Mouse (Mus musculus) liver, embryonic 13.5 days (tissue): ENCODE results near the gene Spdef. TPM values are rescaled to one million over a fixed set of nuclear protein-coding genes. Genes with fewer than 3 reads are reported as not detected.

ENCODE experiments used
- ATAC-seq: fragments of 200-750 bp; cut with Nextera tagmentation; 2 replicates; pipeline ENCODE4 v1.8.0; 2017; ENCODE audit warnings: low read depth, mild to moderate bottlenecking, moderate number of reproducible peaks, moderate library complexity
- DNase-seq: peaks from one replicate; pipeline ENCODE4 v3.0.0; 2022
- H3K27ac ChIP-seq: fragments of 300-500 bp; sonication (generic); 2 replicates; pipeline ENCODE4 v1.5.1; 2015; ENCODE audit warnings: moderate library complexity, mild to moderate bottlenecking, inconsistent platforms
- H3K27me3 ChIP-seq: fragments of 300-500 bp; sonication (generic); 2 replicates; pipeline ENCODE4 v1.6.1; 2015; ENCODE audit warnings: mild to moderate bottlenecking, inconsistent platforms
- H3K36me3 ChIP-seq: fragments of 300-500 bp; sonication (generic); 2 replicates; pipeline ENCODE4 v1.6.1; 2015; ENCODE audit warnings: mild to moderate bottlenecking, inconsistent platforms
- H3K4me1 ChIP-seq: fragments of 300-500 bp; sonication (generic); replicated peaks from 2 replicates; pipeline ENCODE4 v1.6.1; 2015; ENCODE audit warnings: inconsistent platforms
- H3K4me2 ChIP-seq: fragments of 300-500 bp; sonication (generic); 2 replicates; pipeline ENCODE4 v1.6.1; 2015; ENCODE audit warnings: inconsistent platforms, mild to moderate bottlenecking, moderate library complexity
- H3K4me3 ChIP-seq: fragments of 300-500 bp; sonication (generic); replicated peaks from 2 replicates; pipeline ENCODE4 v1.5.1; 2015; ENCODE audit warnings: mild to moderate bottlenecking, inconsistent platforms
- H3K9ac ChIP-seq: fragments of 300-500 bp; sonication (generic); 2 replicates; pipeline ENCODE4 v1.6.1; 2015; ENCODE audit warnings: mild to moderate bottlenecking, inconsistent platforms
- H3K9me3 ChIP-seq: fragments of 300-500 bp; sonication (generic); replicated peaks from 2 replicates; pipeline ENCODE4 v1.6.1; 2016; ENCODE audit warnings: inconsistent platforms
- WGBS: fragments of 180-500 bp; shearing (Covaris S2); methylation state at CpG from one replicate; pipeline ENCODE4 v1.1.7; 2015; ENCODE audit not compliant: insufficient replicate concordance; 5-methylcytosine and 5-hydroxymethylcytosine counted together
- polyA plus RNA-seq: library from polyadenylated mRNA; unstranded; fragments of >200 nt; fragmentation: Nextera tagmentation; extraction: Ambion mirVana; gene quantifications from 2 replicates; pipeline ENCODE4 v1.2.1, GENCODE M21; 2015

Gene Spdef
- polyA plus RNA-seq, 1 experiment from 2014 or later = not detected

DNA sequence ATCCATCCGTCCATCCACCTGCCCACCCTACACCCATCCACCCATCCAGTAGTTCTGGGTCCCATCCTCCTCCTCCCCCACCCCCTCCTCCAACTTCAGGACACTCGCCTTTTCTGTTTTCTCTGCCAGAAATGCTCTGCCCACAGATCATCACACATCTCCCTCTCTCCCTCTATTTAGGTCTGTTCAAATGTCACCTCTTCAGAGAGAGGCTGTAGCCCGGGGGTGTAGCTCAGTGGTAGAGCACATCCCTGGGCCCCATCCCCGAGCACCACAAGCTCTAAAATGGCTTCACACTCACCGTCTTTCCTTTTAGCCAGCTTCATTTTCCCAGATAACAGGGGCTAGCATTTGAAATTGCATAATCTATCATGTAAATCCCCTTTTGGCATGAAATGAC is 51.0 kb downstream of the Spdef start:
- H3K36me3 ChIP-seq = no peaks in the 10 kb centered on the region
- no peak for ATAC-seq

GRCm38 (mm10) chr17:27676270-27676669 is 52.5 kb downstream of the Spdef start:
- 58% methylated on average over 7 of the region's 7 CpGs for WGBS
- ATAC-seq = no peak

More for the DNA sequence above, 51.0 kb downstream of the Spdef start:
- H3K4me3 ChIP-seq = no peak overlapping the region
- H3K9me3 ChIP-seq = no peaks in the 10 kb centered on the region
- DNase-seq = no peak
- no peak overlapping the region for H3K27ac ChIP-seq
- 57% methylated on average over 5 of the region's 5 CpGs for WGBS
- H3K4me2 ChIP-seq = no peak overlapping the region
- H3K9ac ChIP-seq = no peak overlapping the region
- peaks cover 6% of the 10 kb centered on the region; the same call in 1 of the 2 replicates for H3K27me3 ChIP-seq
- peaks cover 9% of the 10 kb centered on the region; the same call in 1 of the 2 replicates for H3K4me1 ChIP-seq

DNA sequence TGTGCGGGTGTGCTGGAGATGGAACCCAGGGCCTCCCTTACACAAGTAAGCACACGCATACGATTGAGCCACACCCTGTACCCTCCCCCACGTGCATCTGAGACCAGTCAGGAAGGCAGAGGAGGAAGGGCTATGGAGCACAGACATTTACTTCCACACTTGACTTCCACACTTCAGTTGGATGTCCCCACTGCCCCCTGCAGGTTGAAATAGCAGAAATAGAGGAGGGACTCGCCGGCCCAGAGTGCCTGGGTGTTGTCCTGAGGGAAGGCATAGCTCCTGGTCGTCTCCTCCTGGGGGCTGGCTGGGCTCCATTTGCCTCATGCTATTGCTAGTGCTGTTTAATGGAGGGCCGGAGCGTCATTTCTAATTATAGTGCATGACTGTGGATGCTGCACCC is 53.3 kb downstream of the Spdef start:
- Histone ChIP-seq H3K4me3 (no peak overlapping the region), H3K27ac (no peak overlapping the region), H3K4me1 (peaks cover 9% of the 10 kb centered on the region; the same call in 1 of the 2 replicates), H3K36me3 (no peaks in the 10 kb centered on the region), H3K9me3 (no peaks in the 10 kb centered on the region), H3K9ac (no peak overlapping the region), H3K27me3 (no peaks in the 10 kb centered on the region), H3K4me2 (no peak overlapping the region)
- WGBS = 38% methylated on average over 9 of the region's 9 CpGs
- no peak for ATAC-seq
- no peak for DNase-seq

More at GRCm38 (mm10) chr17:27676270-27676669, 52.5 kb downstream of the Spdef start:
- no peak overlapping the region for H3K4me2 ChIP-seq
- DNase-seq = no peak
- no peak overlapping the region for H3K4me3 ChIP-seq
- H3K36me3 ChIP-seq = no peaks in the 10 kb centered on the region
- no peak overlapping the region for H3K9ac ChIP-seq
- no peaks in the 10 kb centered on the region for H3K9me3 ChIP-seq
- no peak overlapping the region for H3K27ac ChIP-seq
- H3K4me1 ChIP-seq = peaks cover 9% of the 10 kb centered on the region; the same call in 1 of the 2 replicates
- H3K27me3 ChIP-seq = no peaks in the 10 kb centered on the region

DNA sequence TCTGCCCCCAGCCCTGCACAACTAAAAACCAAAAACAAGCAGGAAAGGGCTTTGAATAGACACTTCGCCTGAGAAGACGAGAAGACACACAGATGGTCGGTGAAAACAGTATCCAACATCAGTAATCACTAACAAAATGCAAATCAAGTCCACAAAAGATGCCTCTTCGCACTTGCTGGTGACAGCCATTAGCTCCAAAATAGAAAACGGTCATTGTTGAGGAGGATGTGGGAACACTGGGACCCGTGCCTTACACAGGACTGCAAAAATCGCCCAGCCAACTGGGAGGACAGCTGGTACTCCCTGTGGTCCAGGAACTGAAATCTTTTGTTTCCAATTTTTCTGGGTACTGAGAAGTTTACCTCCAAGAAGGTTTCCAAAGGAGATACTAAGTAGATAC is 54.8 kb downstream of the Spdef start:
- no peak overlapping the region for H3K4me2 ChIP-seq
- H3K9me3 ChIP-seq = no peaks in the 10 kb centered on the region
- no peak overlapping the region for H3K9ac ChIP-seq
- H3K27ac ChIP-seq = no peak overlapping the region
- DNase-seq (no peak), ATAC-seq (no peak)
- H3K4me3 ChIP-seq = no peak overlapping the region
- 69% methylated on average over 7 of the region's 7 CpGs for WGBS
- H3K4me1 ChIP-seq = peaks cover 2% of the 10 kb centered on the region; the same call in 1 of the 2 replicates
- H3K36me3 ChIP-seq = no peaks in the 10 kb centered on the region
- H3K27me3 ChIP-seq = no peaks in the 10 kb centered on the region

- WGBS = 62% methylated on average over 6 of the region's 6 CpGs
- H3K4me3 ChIP-seq = no peak overlapping the region
- ATAC-seq = no peak
- H3K4me2 ChIP-seq = no peak overlapping the region
- H3K27ac ChIP-seq = no peak overlapping the region
- no peaks in the 10 kb centered on the region for H3K27me3 ChIP-seq
- no peaks in the 10 kb centered on the region for H3K36me3 ChIP-seq
- H3K9ac ChIP-seq = no peak overlapping the region
- DNase-seq = no peak
- no peaks in the 10 kb centered on the region for H3K9me3 ChIP-seq
- no peaks in the 10 kb centered on the region for H3K4me1 ChIP-seq
Measured at GRCm38 (mm10) chr17:27671720-27672119, 57.0 kb downstream of the Spdef start.

Other genes with a start within 250 kb of the Spdef start
- gene Grm4, start 207.6 kb downstream of the Spdef start, polyA plus RNA-seq = not detected in 2 replicates
- 226 and 262 TPM in 2 replicates for gene Hmga1, start 172.5 kb downstream of the Spdef start, polyA plus RNA-seq
- 13.1 and 13.7 TPM in 2 replicates for gene AI413582, start 163.2 kb downstream of the Spdef start, polyA plus RNA-seq
- 31.3 and 33.9 TPM in 2 replicates for gene Nudt3, start 105.5 kb downstream of the Spdef start, polyA plus RNA-seq
- not detected in 2 replicates for gene RPS10-NUDT3, start 93.7 kb downstream of the Spdef start, polyA plus RNA-seq
- 778 and 786 TPM in 2 replicates for gene Rps10, start 92.3 kb downstream of the Spdef start, polyA plus RNA-seq
- 0.20 and 0.32 TPM in 2 replicates for gene Pacsin1, start 73.4 kb downstream of the Spdef start, polyA plus RNA-seq
- 13.2 and 13.3 TPM in 2 replicates for gene D17Wsu92e, start 91.7 kb upstream of the Spdef start, polyA plus RNA-seq
- 182 and 183 TPM in 2 replicates for gene Snrpc, start 109.2 kb upstream of the Spdef start, polyA plus RNA-seq
- 2.0 and 3.5 TPM in 2 replicates for gene Uhrf1bp1, start 127.5 kb upstream of the Spdef start, polyA plus RNA-seq
- gene Anks1, start 180.4 kb upstream of the Spdef start, polyA plus RNA-seq = 3.1 and 4.0 TPM in 2 replicates
- 32.4 and 37.8 TPM in 2 replicates for gene Taf11, start 180.9 kb upstream of the Spdef start, polyA plus RNA-seq